In the genomic region with DNA sequence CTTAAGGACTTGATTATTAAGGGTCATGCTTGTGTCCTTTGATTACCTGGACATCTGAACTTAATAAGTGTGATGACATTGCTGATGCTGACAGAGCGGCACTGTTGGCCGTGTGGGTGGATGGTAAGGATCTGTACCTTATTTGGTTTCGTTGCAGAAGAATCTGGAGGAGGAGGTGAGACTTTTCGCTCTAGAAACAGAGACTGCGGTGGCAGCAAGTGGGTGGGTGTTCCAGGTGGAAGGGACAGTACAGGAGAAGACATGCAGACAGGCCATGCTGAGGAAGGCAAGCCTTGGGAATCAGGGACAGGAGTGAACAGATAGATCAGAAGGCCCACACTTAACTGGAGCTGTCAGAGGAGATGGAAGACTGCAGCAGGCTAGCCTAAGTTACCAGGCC, we compare ENCODE assay signal across 7 mouse cellular contexts.
"Had no signal": no experiment of that assay in that cellular context is flagged by ENCODE, and none has a peak within 500 bp of the region (broad histone marks: within the 10 kb centered on the region; RNA-seq: fewer than 3 reads in every experiment).

No protein-coding gene starts in this region.

- DNase-seq: kidney, adult 18-20 months; kidney, adult 9 months; kidney, postnatal 14 days; kidney, postnatal 4 days; liver, postnatal 0 days; lung, embryonic 14.5 days; thymus, postnatal 25 days had no signal
